Mouse (Mus musculus): ENCODE results near the gene Gng2. TPM values are rescaled to one million over a fixed set of nuclear protein-coding genes. Genes with fewer than 3 reads are reported as not detected.

The Gng2 gene
- polyA plus RNA-seq, 1 experiment from 2014 or later, result 195 TPM

DNA sequence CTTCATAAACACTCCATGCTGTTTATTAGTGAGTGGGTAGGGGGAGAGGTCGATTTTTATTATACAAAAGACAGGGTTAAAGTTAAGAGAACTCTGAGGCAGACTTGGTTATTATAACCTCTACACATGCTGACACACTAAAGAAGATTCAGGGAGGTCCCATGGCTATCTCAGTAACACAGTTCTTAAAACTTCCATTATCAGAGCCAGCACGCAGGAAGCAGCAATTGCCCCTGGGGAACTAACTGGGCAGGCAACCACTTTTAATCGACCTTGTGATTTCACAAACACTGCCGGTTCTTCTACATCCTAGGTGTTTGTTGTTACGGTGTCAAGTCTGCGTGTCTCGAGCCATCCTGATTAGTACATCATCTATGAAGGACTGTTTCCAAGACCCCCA, 22.4 kb downstream of the Gng2 start:
- 87% methylated on average over 7 of the region's 7 CpGs for WGBS
- peaks cover 39% of the 10 kb centered on the region for H3K36me3 ChIP-seq

DNA sequence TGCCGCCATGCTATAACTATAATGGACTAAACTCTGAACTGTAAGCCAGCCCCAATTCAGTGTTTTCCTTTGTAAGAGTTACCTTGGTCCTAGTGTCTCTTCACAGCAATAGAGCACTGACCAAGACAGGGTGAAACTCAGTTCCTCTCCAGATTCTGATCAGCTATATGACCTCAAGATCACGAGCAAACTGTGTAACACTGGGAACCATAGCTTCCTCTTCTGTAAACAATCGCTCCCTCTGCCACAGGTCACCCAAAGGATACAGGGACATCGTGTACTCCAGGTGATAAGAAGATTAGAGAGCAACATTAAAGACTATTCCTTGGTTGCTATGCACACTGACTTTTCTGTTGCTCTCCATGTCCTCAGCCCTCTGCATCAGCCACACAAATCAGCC, 26.6 kb downstream of the Gng2 start:
- ATAC-seq (ENCODE audit: low FRiP score, low read depth), result no peak
- no peak overlapping the region for H3K4me2 ChIP-seq (replicated peaks)
- H3K27me3 ChIP-seq, result no peaks in the 10 kb centered on the region
- no peak overlapping the region for H3K27ac ChIP-seq (replicated peaks)
- H3K4me3 ChIP-seq, result no peak overlapping the region
- no peaks in the 10 kb centered on the region for H3K9me3 ChIP-seq
- H3K36me3 ChIP-seq, result peaks cover 13% of the 10 kb centered on the region
- peaks cover 10% of the 10 kb centered on the region; the same call in 1 of the 2 replicates for H3K4me1 ChIP-seq
- H3K9ac ChIP-seq (replicated peaks), result no peak overlapping the region
- 88% methylated on average over 4 of the region's 4 CpGs for WGBS

More for the DNA sequence above, 22.4 kb downstream of the Gng2 start:
- ATAC-seq (ENCODE audit: low FRiP score, low read depth), result no peak
- no peak overlapping the region for H3K4me3 ChIP-seq
- H3K27ac ChIP-seq (replicated peaks), result no peak overlapping the region
- H3K9ac ChIP-seq (replicated peaks), result no peak overlapping the region
- no peaks in the 10 kb centered on the region for H3K9me3 ChIP-seq
- H3K4me1 ChIP-seq, result 0 out of 2 replicates have a peak, but pooled peaks cover 5% of the 10 kb centered on the region
- no peak overlapping the region for H3K4me2 ChIP-seq (replicated peaks)
- no peaks in the 10 kb centered on the region for H3K27me3 ChIP-seq

DNA sequence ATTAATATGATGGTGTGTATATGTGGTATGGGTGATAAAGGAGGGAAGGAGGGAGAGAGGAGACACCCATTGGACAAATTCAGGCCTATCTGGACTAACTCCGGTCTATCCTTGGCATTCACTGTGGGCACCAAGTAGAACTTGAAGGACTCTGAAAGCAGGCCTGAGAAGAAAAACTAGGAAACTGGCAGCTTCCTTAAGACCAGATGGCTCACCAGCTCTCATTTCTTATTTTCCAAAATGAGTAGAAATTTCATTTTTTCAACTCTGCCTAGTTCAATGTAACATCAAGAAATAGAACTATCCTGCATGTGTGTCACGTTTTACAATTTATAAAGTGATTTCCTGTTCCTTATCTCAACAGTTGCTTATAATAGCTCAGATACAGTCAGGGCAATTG, 28.0 kb downstream of the Gng2 start:
- Histone ChIP-seq H3K27ac (replicated peaks) (no peak overlapping the region), H3K27me3 (no peaks in the 10 kb centered on the region), H3K4me3 (no peak overlapping the region), H3K4me2 (replicated peaks) (no peak overlapping the region), H3K36me3 (peaks cover 17% of the 10 kb centered on the region), H3K4me1 (peaks cover 18% of the 10 kb centered on the region), H3K9ac (replicated peaks) (no peak overlapping the region), H3K9me3 (no peaks in the 10 kb centered on the region)
- 92% methylated on average over 2 of the region's 2 CpGs for WGBS
- no peak for ATAC-seq (ENCODE audit: low FRiP score, low read depth)

DNA sequence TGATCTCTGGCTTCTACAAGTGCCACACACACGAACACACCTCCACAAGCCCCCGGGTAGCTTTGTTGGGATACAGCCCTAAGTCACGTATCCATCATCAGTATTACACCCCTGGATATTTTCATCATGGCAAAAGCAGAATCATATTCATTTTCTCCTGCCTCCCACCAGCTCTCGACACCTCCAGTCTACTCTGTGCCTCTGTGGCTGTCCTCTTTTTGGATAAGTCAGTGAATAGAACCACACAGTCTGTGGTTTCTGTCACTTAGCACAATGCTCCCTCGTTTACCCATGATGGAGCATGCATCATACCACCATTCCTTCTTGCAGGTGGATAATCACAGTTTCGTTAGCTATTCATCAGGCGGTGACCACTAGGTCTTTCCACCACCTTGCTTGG, 31.2 kb downstream of the Gng2 start:
- Histone ChIP-seq H3K4me3 (no peak overlapping the region), H3K27me3 (no peaks in the 10 kb centered on the region), H3K4me2 (replicated peaks) (no peak overlapping the region), H3K9ac (replicated peaks) (no peak overlapping the region), H3K36me3 (peaks cover 17% of the 10 kb centered on the region), H3K27ac (replicated peaks) (no peak overlapping the region), H3K4me1 (peaks cover 35% of the 10 kb centered on the region), H3K9me3 (no peaks in the 10 kb centered on the region)
- no peak for ATAC-seq (ENCODE audit: low FRiP score, low read depth)
- 87% methylated on average over 7 of the region's 7 CpGs for WGBS

DNA sequence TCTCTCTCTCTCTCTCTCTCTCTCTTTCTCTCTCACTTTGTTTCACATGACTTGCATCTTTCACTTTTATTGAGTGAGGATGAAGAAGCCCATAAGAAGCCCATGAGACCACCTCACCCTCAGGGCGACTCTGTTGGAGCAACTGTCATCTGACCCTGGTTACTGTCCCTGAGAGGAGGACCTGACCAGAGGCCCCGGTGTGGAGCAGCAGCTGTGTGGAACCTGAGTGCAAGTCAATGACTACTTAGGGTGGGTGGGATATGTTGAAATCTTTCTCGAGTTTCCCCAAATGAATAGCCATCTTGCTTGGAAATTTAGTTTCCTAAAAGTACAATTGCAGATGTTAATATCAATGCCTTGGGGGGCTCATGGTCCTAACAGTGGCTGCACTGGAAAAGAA, 34.7 kb downstream of the Gng2 start:
- Histone ChIP-seq H3K4me1 (peaks cover 35% of the 10 kb centered on the region), H3K9me3 (no peaks in the 10 kb centered on the region), H3K4me3 (no peak overlapping the region), H3K27ac (replicated peaks) (peak overlapping the region; percentile 67), H3K36me3 (0 out of 2 replicates have a peak, but pooled peaks cover 14% of the 10 kb centered on the region), H3K27me3 (no peaks in the 10 kb centered on the region), H3K9ac (replicated peaks) (no peak overlapping the region), H3K4me2 (replicated peaks) (no peak overlapping the region; the same call in 1 of the 2 replicates)
- 28% methylated on average over 3 of the region's 3 CpGs for WGBS
- ATAC-seq (ENCODE audit: low FRiP score, low read depth), result peak; percentile 69

DNA sequence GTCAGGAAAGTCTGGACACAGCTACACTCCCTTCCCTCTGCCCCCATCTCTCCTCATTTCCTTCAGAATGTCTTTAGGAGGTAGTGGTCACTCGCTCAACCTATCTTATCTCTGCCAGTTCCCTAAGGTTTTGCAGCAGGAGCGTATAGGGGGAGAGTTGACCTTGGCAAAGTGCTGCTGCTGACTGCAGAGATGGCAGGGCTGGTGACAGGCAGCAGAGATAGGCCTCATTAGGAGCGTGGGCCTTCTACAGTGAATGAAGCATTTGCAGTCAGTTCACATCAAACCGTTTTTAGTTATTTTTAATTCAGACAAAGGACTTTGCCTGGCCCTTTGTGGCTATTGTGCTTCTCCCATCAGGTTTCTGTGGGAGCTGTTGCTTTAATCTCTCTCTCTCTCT, 35.1 kb downstream of the Gng2 start:
- Histone ChIP-seq H3K9me3 (no peaks in the 10 kb centered on the region), H3K4me3 (no peak overlapping the region), H3K36me3 (0 out of 2 replicates have a peak, but pooled peaks cover 14% of the 10 kb centered on the region), H3K9ac (replicated peaks) (no peak overlapping the region), H3K27ac (replicated peaks) (peak overlapping the region; percentile 67), H3K4me2 (replicated peaks) (no peak overlapping the region; the same call in 1 of the 2 replicates), H3K4me1 (peaks cover 35% of the 10 kb centered on the region), H3K27me3 (no peaks in the 10 kb centered on the region)
- 21% methylated on average over 4 of the region's 4 CpGs for WGBS
- peak; percentile 70 for ATAC-seq (ENCODE audit: low FRiP score, low read depth)

DNA sequence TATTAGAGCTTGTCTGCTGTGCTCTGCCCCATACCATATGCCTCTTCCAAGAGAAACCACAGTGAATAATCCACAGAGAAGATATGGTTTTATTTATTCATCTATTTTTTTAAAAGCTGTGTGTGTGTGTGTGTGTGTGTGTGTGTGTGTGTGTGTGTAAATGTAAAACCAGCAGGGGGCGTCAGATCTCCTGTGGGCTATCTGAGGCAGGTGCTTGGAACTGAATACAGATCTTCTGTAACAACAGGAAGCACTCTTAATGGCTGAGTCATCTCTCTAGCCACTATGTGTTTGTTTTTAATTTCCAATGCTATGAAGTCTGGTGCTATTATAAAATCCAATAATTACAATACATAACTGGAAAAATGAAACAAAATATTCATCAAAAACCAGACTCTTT, 37.4 kb downstream of the Gng2 start:
- Histone ChIP-seq H3K27ac (replicated peaks) (no peak overlapping the region), H3K27me3 (no peaks in the 10 kb centered on the region), H3K4me3 (no peak overlapping the region), H3K4me2 (replicated peaks) (no peak overlapping the region), H3K9me3 (no peaks in the 10 kb centered on the region), H3K4me1 (peaks cover 21% of the 10 kb centered on the region), H3K36me3 (0 out of 2 replicates have a peak, but pooled peaks cover 11% of the 10 kb centered on the region), H3K9ac (replicated peaks) (no peak overlapping the region)
- 86% methylated on average over 1 of the region's 1 CpGs for WGBS
- ATAC-seq (ENCODE audit: low FRiP score, low read depth), result no peak

DNA sequence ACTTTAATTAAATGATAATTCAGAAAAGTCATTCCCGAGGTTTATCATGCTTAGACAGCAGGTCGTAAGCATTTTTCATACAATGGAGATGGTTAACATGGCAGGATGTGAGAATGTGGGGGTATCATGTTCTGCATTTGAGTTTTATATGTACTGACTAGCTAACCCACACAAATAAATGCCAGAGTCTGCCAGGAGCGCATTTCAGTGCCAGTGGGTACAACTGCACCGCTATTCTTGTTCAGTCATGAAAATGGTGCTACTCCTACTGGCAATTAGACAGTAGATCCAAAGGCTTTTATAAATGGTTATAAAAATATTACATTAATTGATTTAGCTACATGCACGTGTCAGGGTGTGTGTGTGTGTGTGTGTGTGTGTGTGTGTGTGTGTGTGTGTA, 38.9 kb downstream of the Gng2 start:
- 0 out of 2 replicates have a peak, but pooled peaks cover 11% of the 10 kb centered on the region for H3K36me3 ChIP-seq
- ATAC-seq (ENCODE audit: low FRiP score, low read depth), result no peak
- H3K9ac ChIP-seq (replicated peaks), result no peak overlapping the region
- no peak overlapping the region for H3K4me2 ChIP-seq (replicated peaks)
- no peak overlapping the region for H3K27ac ChIP-seq (replicated peaks)
- H3K27me3 ChIP-seq, result no peaks in the 10 kb centered on the region
- peaks cover 26% of the 10 kb centered on the region for H3K4me1 ChIP-seq
- H3K4me3 ChIP-seq, result no peak overlapping the region
- WGBS, result 93% methylated on average over 5 of the region's 5 CpGs
- no peaks in the 10 kb centered on the region for H3K9me3 ChIP-seq

DNA sequence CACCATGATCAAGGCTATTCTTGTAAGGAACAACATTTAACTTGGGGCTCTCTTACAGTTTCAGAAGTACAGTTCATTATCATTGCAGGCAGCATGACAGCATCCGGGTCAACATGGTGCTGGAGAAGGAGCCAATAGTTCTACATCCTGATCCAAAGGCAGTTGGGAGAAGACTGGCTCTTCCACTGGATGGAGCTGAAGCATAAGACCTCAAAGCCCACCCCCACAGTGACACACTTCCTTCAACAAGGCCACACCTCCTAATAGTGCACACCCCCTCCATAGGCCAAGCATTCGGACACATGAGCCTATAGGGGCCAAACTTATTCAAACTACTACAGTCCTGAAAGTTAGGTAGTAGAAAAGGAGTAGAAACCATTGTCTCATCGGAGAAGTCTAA, 42.3 kb downstream of the Gng2 start:
- no peak overlapping the region for H3K4me2 ChIP-seq (replicated peaks)
- no peak overlapping the region for H3K27ac ChIP-seq (replicated peaks)
- H3K4me3 ChIP-seq, result no peak overlapping the region
- no peak for ATAC-seq (ENCODE audit: low FRiP score, low read depth)
- no peak overlapping the region for H3K9ac ChIP-seq (replicated peaks)
- H3K27me3 ChIP-seq, result no peaks in the 10 kb centered on the region
- WGBS, result 92% methylated on average over 3 of the region's 3 CpGs
- peaks cover 14% of the 10 kb centered on the region for H3K4me1 ChIP-seq
- H3K9me3 ChIP-seq, result no peaks in the 10 kb centered on the region
- H3K36me3 ChIP-seq, result peaks cover 14% of the 10 kb centered on the region; the same call in 1 of the 2 replicates

DNA sequence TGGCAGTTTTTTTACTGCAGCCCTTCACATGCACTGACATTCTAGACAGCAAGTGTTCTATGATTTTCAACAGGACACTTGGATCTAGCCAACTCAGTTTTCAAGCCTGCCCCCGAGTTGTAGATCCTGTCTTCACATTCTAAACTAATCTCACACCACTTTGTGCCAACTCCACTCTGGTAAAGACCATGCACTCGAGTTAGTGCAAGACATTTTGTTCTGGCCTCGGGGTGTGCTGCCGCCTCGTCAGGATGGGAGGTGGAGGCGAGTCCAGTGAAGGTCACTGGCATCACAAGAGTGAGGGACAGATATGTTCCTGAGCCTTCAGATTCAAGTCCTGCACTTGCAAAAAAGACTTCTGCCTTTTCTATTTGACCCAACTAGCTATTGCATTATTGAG, 44.1 kb downstream of the Gng2 start:
- Histone ChIP-seq H3K36me3 (peaks cover 25% of the 10 kb centered on the region), H3K4me3 (no peak overlapping the region), H3K27me3 (no peaks in the 10 kb centered on the region), H3K27ac (replicated peaks) (no peak overlapping the region), H3K4me1 (peaks cover 16% of the 10 kb centered on the region), H3K4me2 (replicated peaks) (no peak overlapping the region), H3K9me3 (no peaks in the 10 kb centered on the region), H3K9ac (replicated peaks) (no peak overlapping the region)
- 65% methylated on average over 6 of the region's 6 CpGs for WGBS
- ATAC-seq (ENCODE audit: low FRiP score, low read depth), result no peak

DNA sequence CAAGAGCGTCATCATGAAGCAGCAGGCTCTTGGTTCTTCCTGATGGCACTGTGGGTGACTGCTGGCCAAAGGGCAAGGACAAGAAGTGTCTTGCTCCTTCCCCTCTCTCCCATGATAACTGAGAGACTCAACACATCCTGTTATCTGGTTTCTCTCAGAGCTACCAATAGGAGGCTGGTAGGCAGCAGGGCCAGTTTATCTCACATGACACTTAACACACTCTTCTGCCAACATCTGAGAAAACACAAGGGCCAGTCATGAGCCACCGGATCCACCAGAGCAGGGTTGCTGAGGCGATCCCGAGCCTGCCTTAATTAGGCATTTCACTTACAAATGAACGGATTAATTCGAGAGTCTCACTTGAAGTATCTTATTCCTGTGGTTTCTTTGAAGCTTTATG, 49.5 kb downstream of the Gng2 start:
- Histone ChIP-seq H3K36me3 (peaks cover 19% of the 10 kb centered on the region), H3K27me3 (no peaks in the 10 kb centered on the region), H3K4me2 (replicated peaks) (no peak overlapping the region), H3K4me3 (no peak overlapping the region), H3K9me3 (no peaks in the 10 kb centered on the region), H3K4me1 (peaks cover 29% of the 10 kb centered on the region), H3K27ac (replicated peaks) (no peak overlapping the region), H3K9ac (replicated peaks) (no peak overlapping the region)
- ATAC-seq (ENCODE audit: low FRiP score, low read depth), result no peak
- 19% methylated on average over 6 of the region's 6 CpGs for WGBS

DNA sequence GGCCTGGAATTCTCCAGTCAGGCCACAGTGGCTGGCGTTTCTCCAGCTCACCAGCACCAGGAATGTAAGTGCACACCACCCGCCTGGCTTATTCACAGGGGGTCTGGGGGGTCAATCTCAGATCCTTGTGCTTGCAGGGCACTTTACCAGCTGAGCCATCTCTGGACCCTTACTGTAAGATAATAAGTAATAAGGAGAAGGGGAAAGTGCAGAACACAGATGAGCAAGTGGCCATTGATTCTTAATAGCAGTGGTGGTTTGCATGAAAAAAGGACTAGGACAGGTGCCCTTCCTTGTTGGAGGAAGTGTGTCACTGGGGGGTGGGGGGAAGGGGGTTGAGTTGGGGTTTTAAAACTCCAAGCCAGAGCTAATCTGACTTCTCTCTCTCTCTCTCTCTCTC, 50.3 kb downstream of the Gng2 start:
- Histone ChIP-seq H3K4me2 (replicated peaks) (no peak overlapping the region), H3K27me3 (no peaks in the 10 kb centered on the region), H3K27ac (replicated peaks) (no peak overlapping the region), H3K4me3 (no peak overlapping the region), H3K4me1 (peaks cover 30% of the 10 kb centered on the region), H3K36me3 (peaks cover 19% of the 10 kb centered on the region), H3K9me3 (no peaks in the 10 kb centered on the region), H3K9ac (replicated peaks) (no peak overlapping the region)
- ATAC-seq (ENCODE audit: low FRiP score, low read depth), result no peak
- 63% methylated on average over 2 of the region's 2 CpGs for WGBS

DNA sequence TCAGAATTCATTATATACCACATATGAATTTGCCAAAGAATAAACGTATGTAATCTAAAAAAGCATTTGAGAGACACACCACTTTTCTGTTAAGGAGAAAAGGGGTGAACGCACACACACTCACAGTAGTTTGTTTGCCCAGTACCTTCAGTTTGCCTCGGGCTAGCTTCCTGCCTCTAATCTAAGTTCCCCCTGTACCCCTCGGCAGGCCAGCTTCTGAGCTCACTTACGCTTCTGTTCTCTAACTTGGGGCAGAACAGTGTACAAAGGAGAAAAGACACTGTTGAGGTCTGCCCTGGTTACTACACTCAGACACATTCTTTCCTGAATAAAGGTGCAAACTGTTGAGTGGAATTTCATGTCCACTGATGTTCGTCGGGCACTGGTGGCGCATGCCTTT, 51.1 kb downstream of the Gng2 start:
- Histone ChIP-seq H3K27me3 (no peaks in the 10 kb centered on the region), H3K27ac (replicated peaks) (no peak overlapping the region), H3K4me2 (replicated peaks) (no peak overlapping the region), H3K4me3 (no peak overlapping the region), H3K36me3 (peaks cover 19% of the 10 kb centered on the region), H3K9ac (replicated peaks) (no peak overlapping the region), H3K9me3 (no peaks in the 10 kb centered on the region), H3K4me1 (peaks cover 38% of the 10 kb centered on the region)
- no peak for ATAC-seq (ENCODE audit: low FRiP score, low read depth)
- 80% methylated on average over 8 of the region's 8 CpGs for WGBS

Data from midbrain, embryonic 12.5 days (tissue).